Mouse (Mus musculus) lung, postnatal 0 days (tissue): ENCODE measurements around the gene Cgrrf1. TPM values are rescaled to one million over a fixed set of nuclear protein-coding genes. Genes with fewer than 3 reads are reported as not detected.

ENCODE experiments used
- ATAC-seq: fragments of 200-750 bp; cut with Nextera tagmentation; 2 replicates; pipeline ENCODE4 v1.8.0; 2017; ENCODE audit warnings: moderate library complexity
- DNase-seq: peaks from one replicate; pipeline ENCODE4 v3.0.0-alpha.2; 2016; ENCODE audit warnings: low spot score
- H3K27ac ChIP-seq: fragments of 300-500 bp; sonication (generic); 2 replicates; pipeline ENCODE4 v1.5.1; 2014; ENCODE audit warnings: antibody characterized with exemption, mild to moderate bottlenecking, low read length, mixed read lengths
- H3K27me3 ChIP-seq: fragments of 300-500 bp; sonication (generic); replicated peaks from 2 replicates; pipeline ENCODE4 v1.6.1; 2014; ENCODE audit warnings: low read length, mixed read lengths; ENCODE audit not compliant: insufficient read depth
- H3K36me3 ChIP-seq: fragments of 300-500 bp; sonication (generic); 2 replicates; pipeline ENCODE4 v1.6.1; 2014; ENCODE audit warnings: low read length, mixed read lengths; ENCODE audit not compliant: insufficient read depth
- H3K4me1 ChIP-seq: fragments of 300-500 bp; sonication (generic); 2 replicates; pipeline ENCODE4 v1.6.1; 2014; ENCODE audit warnings: antibody characterized with exemption, low read depth, low read length, mixed read lengths; ENCODE audit not compliant: insufficient read depth
- H3K4me2 ChIP-seq: fragments of 300-500 bp; sonication (generic); replicated peaks from 2 replicates; pipeline ENCODE4 v1.6.1; 2014; ENCODE audit warnings: low read depth, mild to moderate bottlenecking, low read length, moderate library complexity, mixed read lengths
- H3K4me3 ChIP-seq: fragments of 300-500 bp; sonication (generic); 2 replicates; pipeline ENCODE4 v1.5.1; 2014; ENCODE audit warnings: low read depth, low read length
- H3K9ac ChIP-seq: fragments of 300-500 bp; sonication (generic); replicated peaks from 2 replicates; pipeline ENCODE4 v1.6.1; 2014; ENCODE audit warnings: low read depth, mild to moderate bottlenecking
- H3K9me3 ChIP-seq: fragments of 300-500 bp; sonication (generic); 2 replicates; pipeline ENCODE4 v1.6.1; 2016; ENCODE audit warnings: low read length, mixed read lengths
- CTCF ChIP-seq: IDR thresholded peaks from 2 replicates; pipeline ENCODE4 v1.5.1; 2016; ENCODE audit warnings: antibody characterized with exemption, mild to moderate bottlenecking
- EP300 ChIP-seq: IDR thresholded peaks from 2 replicates; pipeline ENCODE4 v1.6.1; 2016; ENCODE audit warnings: antibody characterized with exemption, mild to moderate bottlenecking, control low read depth
- WGBS: fragments of 180-500 bp; shearing (Covaris S2); extraction: QIAGEN DNeasy Blood & Tissue Kit; methylation state at CpG from one replicate; pipeline ENCODE4 v1.1.7; 2014; 5-methylcytosine and 5-hydroxymethylcytosine counted together
- polyA plus RNA-seq: library from polyadenylated mRNA; unstranded; fragments of >200 nt; fragmentation: Nextera tagmentation; extraction: Ambion mirVana; gene quantifications from 2 replicates; pipeline ENCODE4 v1.2.1, GENCODE M21; 2015

Gene Cgrrf1
- polyA plus RNA-seq, 1 experiment from 2014 or later, result 54.8 TPM

GRCm38 (mm10) chr14:46821271-46821872 lies 10.6 kb upstream of the Cgrrf1 start:
- peak overlapping the region; percentile 72 for H3K4me2 ChIP-seq
- 0% methylated on average over 11 of the region's 11 CpGs for WGBS
- peak; percentile 6 for ATAC-seq
- no peaks in the 10 kb centered on the region for H3K9me3 ChIP-seq
- peaks cover 4% of the 10 kb centered on the region; the same call in 1 of the 2 replicates for H3K4me1 ChIP-seq
- H3K36me3 ChIP-seq, result peaks cover 4% of the 10 kb centered on the region; the same call in 1 of the 2 replicates
- H3K27ac ChIP-seq, result peak overlapping the region; percentile 97
- TF ChIP-seq EP300, result no peak
- TF ChIP-seq CTCF, result no peak
- H3K9ac ChIP-seq, result peak overlapping the region; percentile 89
- no peaks in the 10 kb centered on the region for H3K27me3 ChIP-seq
- DNase-seq, result peak; percentile 66
- H3K4me3 ChIP-seq, result peak overlapping the region; percentile 94

GRCm38 (mm10) chr14:46821873-46822716 lies 9.8 kb upstream of the Cgrrf1 start, which contains the start of gene Gmfb:
Gene Gmfb, minus strand, starts transcription at chr14:46822242.
- Histone ChIP-seq H3K36me3 (peaks cover under 1% of the 10 kb centered on the region; the same call in 1 of the 2 replicates), H3K4me2 (peak within 1 kb of the TSS; percentile 72), H3K4me1 (peaks cover 4% of the 10 kb centered on the region; the same call in 1 of the 2 replicates), H3K4me3 (peak within 1 kb of the TSS; percentile 94), H3K9ac (peak within 1 kb of the TSS; percentile 89), H3K27me3 (no peaks in the 10 kb centered on the region), H3K27ac (peak within 1 kb of the TSS; percentile 97), H3K9me3 (no peaks in the 10 kb centered on the region)
- DNase-seq, result peak; percentile 96
- ATAC-seq, result peak; percentile 99
- peak; percentile 55 for TF ChIP-seq CTCF
- peak; percentile 68; the same call in 1 of the 2 replicates for TF ChIP-seq EP300
- WGBS, result 2% methylated on average over 64 of the region's 65 CpGs

GRCm38 (mm10) chr14:46823996-46824395 lies 7.9 kb upstream of the Cgrrf1 start:
- Histone ChIP-seq H3K4me2 (no peak overlapping the region), H3K9ac (no peak overlapping the region), H3K4me1 (peaks cover 4% of the 10 kb centered on the region; the same call in 1 of the 2 replicates), H3K27me3 (no peaks in the 10 kb centered on the region), H3K27ac (no peak overlapping the region), H3K9me3 (no peaks in the 10 kb centered on the region), H3K4me3 (no peak overlapping the region), H3K36me3 (no peaks in the 10 kb centered on the region)
- no peak for ATAC-seq
- no peak for DNase-seq
- TF ChIP-seq EP300 (no peak), CTCF (no peak)
- 61% methylated on average over 2 of the region's 2 CpGs for WGBS

GRCm38 (mm10) chr14:46827430-46827829 lies 4.5 kb upstream of the Cgrrf1 start:
- no peak overlapping the region for H3K4me3 ChIP-seq
- ATAC-seq (no peak), DNase-seq (no peak)
- no peak overlapping the region for H3K9ac ChIP-seq
- 24% methylated on average over 1 of the region's 1 CpGs for WGBS
- no peak overlapping the region for H3K4me2 ChIP-seq
- no peaks in the 10 kb centered on the region for H3K4me1 ChIP-seq
- H3K36me3 ChIP-seq, result no peaks in the 10 kb centered on the region
- no peaks in the 10 kb centered on the region for H3K27me3 ChIP-seq
- no peak overlapping the region for H3K27ac ChIP-seq
- H3K9me3 ChIP-seq, result no peaks in the 10 kb centered on the region
- TF ChIP-seq CTCF, result no peak
- TF ChIP-seq EP300, result no peak

GRCm38 (mm10) chr14:46831295-46831694 lies 630 bp upstream of the Cgrrf1 start:
- TF ChIP-seq EP300 (no peak; the same call in 1 of the 2 replicates), CTCF (no peak)
- H3K4me2 ChIP-seq, result peak overlapping the region; percentile 80
- ATAC-seq (peak; percentile 10; the same call in 1 of the 2 replicates), DNase-seq (peak; percentile 62)
- H3K36me3 ChIP-seq, result no peaks in the 10 kb centered on the region
- WGBS, result 2% methylated on average over 4 of the region's 4 CpGs
- peak overlapping the region; percentile 88 for H3K27ac ChIP-seq
- no peaks in the 10 kb centered on the region for H3K9me3 ChIP-seq
- H3K9ac ChIP-seq, result peak overlapping the region; percentile 90
- no peaks in the 10 kb centered on the region for H3K27me3 ChIP-seq
- H3K4me3 ChIP-seq, result peak overlapping the region; percentile 81
- peaks cover 7% of the 10 kb centered on the region; the same call in 1 of the 2 replicates for H3K4me1 ChIP-seq
